Mouse (Mus musculus) MEL (cell line): ENCODE data around the gene Serpinf2. TPM values are rescaled to one million over a fixed set of nuclear protein-coding genes. Genes with fewer than 3 reads are reported as not detected.

ENCODE experiments used
- DNase-seq: peaks from one replicate; pipeline ENCODE4 v3.0.0; 2011; ENCODE audit warnings: low read depth, low spot score
- H3K27ac ChIP-seq: 2 replicates; pipeline ENCODE4 v1.5.1; 2012; ENCODE audit warnings: low read depth, mild to moderate bottlenecking, control low read depth, low read length, moderate library complexity; ENCODE audit not compliant: control insufficient read depth
- H3K27me3 ChIP-seq, 2 experiments: fragments of 150-350 bp in 1 of 2; sonication (generic) in 1 of 2; 2 replicates each; pipeline ENCODE4 v1.6.1; 2012; ENCODE audit warnings: low read length in 2 of 2, mild to moderate bottlenecking in 2 of 2, improper control_type of control experiment in 1 of 2, moderate library complexity in 1 of 2; ENCODE audit not compliant: insufficient read depth in 2 of 2, control insufficient read depth in 1 of 2
- H3K36me3 ChIP-seq, 2 experiments: 2 replicates each; pipeline ENCODE4 v1.6.1; 2012 to 2014; ENCODE audit warnings: low read length in 2 of 2, improper control_type of control experiment in 1 of 2, inconsistent platforms in 1 of 2, mild to moderate bottlenecking in 1 of 2; ENCODE audit not compliant: insufficient read depth in 2 of 2, control insufficient read depth in 1 of 2
- H3K4me1 ChIP-seq, 2 experiments: fragments of 150-350 bp in 1 of 2; sonication (generic) in 1 of 2; 2 replicates each; pipeline ENCODE4 v1.6.1; 2012; ENCODE audit warnings: low read length in 2 of 2, improper control_type of control experiment in 1 of 2, mild to moderate bottlenecking in 1 of 2; ENCODE audit not compliant: insufficient read depth in 2 of 2, control insufficient read depth in 1 of 2
- H3K4me3 ChIP-seq, 2 experiments: fragments of 150-350 bp in 1 of 2; sonication (generic) in 1 of 2; 2 replicates each; pipeline ENCODE4 v1.5.1; 2012; ENCODE audit warnings: low read depth in 2 of 2, low read length in 2 of 2, mild to moderate bottlenecking in 2 of 2, moderate library complexity in 2 of 2, control low read depth in 1 of 2, improper control_type of control experiment in 1 of 2; ENCODE audit not compliant: control insufficient read depth in 1 of 2, insufficient read depth in 1 of 2
- H3K79me2 ChIP-seq: 2 replicates; pipeline ENCODE4 v1.6.1; 2012; ENCODE audit warnings: mild to moderate bottlenecking, low read length, moderate library complexity; ENCODE audit not compliant: control insufficient read depth, poor library complexity, insufficient read depth
- H3K9ac ChIP-seq: 2 replicates; pipeline ENCODE4 v1.6.1; 2012; ENCODE audit warnings: low read depth, mild to moderate bottlenecking, control low read depth, low read length, moderate library complexity; ENCODE audit not compliant: control insufficient read depth, poor library complexity, severe bottlenecking
- H3K9me3 ChIP-seq: fragments of 150-350 bp; sonication (generic); replicated peaks from 2 replicates; pipeline ENCODE4 v1.6.1; 2012; ENCODE audit warnings: mild to moderate bottlenecking, low read length, improper control_type of control experiment, moderate library complexity; ENCODE audit not compliant: insufficient read depth
- BHLHE40 ChIP-seq: IDR thresholded peaks from 2 replicates; pipeline ENCODE4 v1.6.1; 2012; ENCODE audit warnings: low read depth, mild to moderate bottlenecking, inconsistent platforms, low read length, improper control_type of control experiment, borderline replicate concordance
- CHD1 ChIP-seq: IDR thresholded peaks from 2 replicates; pipeline ENCODE4 v1.6.1; 2012; ENCODE audit warnings: low read depth, mild to moderate bottlenecking, inconsistent platforms, low read length, improper control_type of control experiment
- CHD2 ChIP-seq: IDR thresholded peaks from 2 replicates; pipeline ENCODE4 v1.6.1; 2011; ENCODE audit warnings: low read length, improper control_type of control experiment
- CTCF ChIP-seq, 3 experiments: IDR thresholded peaks in 2 of 3; conservative IDR thresholded peaks in 1 of 3; 2 replicates each; pipeline ENCODE4 v1.5.1; 2011 to 2012; ENCODE audit warnings: low read length in 3 of 3, low read depth in 2 of 3, mild to moderate bottlenecking in 2 of 3, improper control_type of control experiment in 1 of 3, inconsistent platforms in 1 of 3, mixed read lengths in 1 of 3, moderate library complexity in 1 of 3; ENCODE audit not compliant: control insufficient read depth in 1 of 3, insufficient read depth in 1 of 3, poor library complexity in 1 of 3, severe bottlenecking in 1 of 3
- E2F4 ChIP-seq: IDR thresholded peaks from 2 replicates; pipeline ENCODE4 v1.6.1; 2011; ENCODE audit warnings: low read depth, low read length, improper control_type of control experiment, borderline replicate concordance
- GABPA ChIP-seq: IDR thresholded peaks from 2 replicates; pipeline ENCODE4 v1.6.1; 2012; ENCODE audit warnings: low read depth, mild to moderate bottlenecking, inconsistent platforms, low read length, improper control_type of control experiment, moderate library complexity
- GATA1 ChIP-seq: IDR thresholded peaks from 2 replicates; pipeline ENCODE4 v1.6.1; 2011; ENCODE audit warnings: low read depth, low read length, improper control_type of control experiment
- HCFC1 ChIP-seq: IDR thresholded peaks from 2 replicates; pipeline ENCODE4 v1.6.1; 2012; ENCODE audit warnings: low read depth, mild to moderate bottlenecking, inconsistent platforms, low read length, improper control_type of control experiment, moderate library complexity
- JUND ChIP-seq: IDR thresholded peaks from 2 replicates; pipeline ENCODE4 v1.6.1; 2011; ENCODE audit warnings: low read depth, mild to moderate bottlenecking, improper control_type of control experiment, low read length
- MAX ChIP-seq: IDR thresholded peaks from 2 replicates; pipeline ENCODE4 v1.6.1; 2011; ENCODE audit warnings: low read length, improper control_type of control experiment
- MAZ ChIP-seq: IDR thresholded peaks from 2 replicates; pipeline ENCODE4 v1.6.1; 2012; ENCODE audit warnings: low read depth, mild to moderate bottlenecking, inconsistent platforms, low read length, improper control_type of control experiment
- MYB ChIP-seq: IDR thresholded peaks from 2 replicates; pipeline ENCODE4 v1.6.1; 2011; ENCODE audit warnings: mild to moderate bottlenecking, low read depth, low read length, improper control_type of control experiment
- MYC ChIP-seq: IDR thresholded peaks from 2 replicates; pipeline ENCODE4 v1.6.1; 2011; ENCODE audit warnings: low read depth, mild to moderate bottlenecking, low read length, improper control_type of control experiment, moderate library complexity
- NELFE ChIP-seq: IDR thresholded peaks from 2 replicates; pipeline ENCODE4 v1.6.1; 2011; ENCODE audit warnings: low read depth, low read length, improper control_type of control experiment
- NRF1 ChIP-seq: IDR thresholded peaks from 2 replicates; pipeline ENCODE4 v1.6.1; 2014; ENCODE audit warnings: low read depth, mild to moderate bottlenecking, inconsistent platforms, low read length, improper control_type of control experiment, moderate library complexity; ENCODE audit not compliant: poor library complexity, insufficient read depth, severe bottlenecking
- POLR2A ChIP-seq, 2 experiments: IDR thresholded peaks; 2 replicates each; pipeline ENCODE4 v1.6.1; 2011 to 2012; ENCODE audit warnings: low read length in 2 of 2, mild to moderate bottlenecking in 2 of 2, control low read depth in 1 of 2, improper control_type of control experiment in 1 of 2, low read depth in 1 of 2, moderate library complexity in 1 of 2; ENCODE audit not compliant: control insufficient read depth in 1 of 2, insufficient read depth in 1 of 2, poor library complexity in 1 of 2
- POLR2AphosphoS2 ChIP-seq: IDR thresholded peaks from 2 replicates; pipeline ENCODE4 v1.6.1; 2011; ENCODE audit warnings: low read length, improper control_type of control experiment
- POLR2AphosphoS5 ChIP-seq: IDR thresholded peaks from 2 replicates; pipeline ENCODE4 v1.6.1; 2012; ENCODE audit warnings: low read depth, borderline replicate concordance, mild to moderate bottlenecking, inconsistent platforms, low read length, moderate library complexity, mixed read lengths
- RAD21 ChIP-seq: IDR thresholded peaks from 2 replicates; pipeline ENCODE4 v1.6.1; 2011; ENCODE audit warnings: mild to moderate bottlenecking, low read depth, low read length, improper control_type of control experiment
- SMC3 ChIP-seq: IDR thresholded peaks from 2 replicates; pipeline ENCODE4 v1.6.1; 2011; ENCODE audit warnings: low read depth, low read length, improper control_type of control experiment
- TCF12 ChIP-seq: IDR thresholded peaks from 2 replicates; pipeline ENCODE4 v1.6.1; 2014; ENCODE audit warnings: low read depth, mild to moderate bottlenecking, inconsistent platforms, low read length, improper control_type of control experiment, moderate library complexity
- UBTF ChIP-seq: IDR thresholded peaks from 2 replicates; pipeline ENCODE4 v1.6.1; 2012; ENCODE audit warnings: low read depth, mild to moderate bottlenecking, inconsistent platforms, low read length, improper control_type of control experiment, moderate library complexity, borderline replicate concordance; ENCODE audit not compliant: insufficient read depth
- USF1 ChIP-seq: IDR thresholded peaks from 2 replicates; pipeline ENCODE4 v1.6.1; 2014; ENCODE audit warnings: low read depth, mild to moderate bottlenecking, inconsistent platforms, low read length, improper control_type of control experiment, moderate library complexity
- USF2 ChIP-seq, 2 experiments: IDR thresholded peaks; 2 replicates each; pipeline ENCODE4 v1.6.1; 2011 to 2012; ENCODE audit warnings: improper control_type of control experiment in 2 of 2, low read length in 2 of 2, borderline replicate concordance in 1 of 2, inconsistent platforms in 1 of 2, low read depth in 1 of 2, mild to moderate bottlenecking in 1 of 2; ENCODE audit not compliant: insufficient read depth in 1 of 2
- ZC3H11A ChIP-seq: IDR thresholded peaks from 2 replicates; pipeline ENCODE4 v1.6.1; 2012; ENCODE audit warnings: low read depth, mild to moderate bottlenecking, inconsistent platforms, low read length, improper control_type of control experiment
- ZKSCAN1 ChIP-seq: IDR thresholded peaks from 2 replicates; pipeline ENCODE4 v1.6.1; 2012; ENCODE audit warnings: low read depth, mild to moderate bottlenecking, inconsistent platforms, low read length, improper control_type of control experiment, moderate library complexity
- ZMIZ1 ChIP-seq: IDR thresholded peaks from 2 replicates; pipeline ENCODE4 v1.6.1; 2012; ENCODE audit warnings: low read depth, mild to moderate bottlenecking, inconsistent platforms, low read length, improper control_type of control experiment, moderate library complexity
- polyA plus RNA-seq, 2 experiments: library from polyadenylated mRNA; stranded (reverse) in 1 of 2; unstranded in 1 of 2; fragments of >175 nt in 1 of 2; fragments of >200 nt in 1 of 2; gene quantifications; 2 replicates each; pipeline versions ENCODE4 v1.2.1 to v1.2.4; 2012; ENCODE audit warnings: low replicate concordance in 2 of 2, low read depth in 1 of 2; ENCODE audit not compliant: insufficient read length in 2 of 2, insufficient read depth in 1 of 2, missing spikeins in 1 of 2
- total RNA-seq: library from RNA; depleted of rRNA; stranded (reverse); fragments of 300-350 nt; gene quantifications from 2 replicates; pipeline ENCODE4 v1.2.3, GENCODE M21; 2012

Serpinf2 gene
- total and polyA plus RNA-seq, 3 experiments = 0.07 TPM; not detected in 2

- no peak overlapping the region for H3K4me3 ChIP-seq
- no peak for DNase-seq
- no peaks in the 10 kb centered on the region for H3K4me1 ChIP-seq
- no peaks in the 10 kb centered on the region for H3K79me2 ChIP-seq
- TF ChIP-seq CHD1 (no peak), USF1 (no peak), MAX (no peak), HCFC1 (no peak), POLR2AphosphoS5 (no peak), GATA1 (no peak), SMC3 (no peak), MYB (no peak), UBTF (no peak), POLR2A (IDR thresholded peaks at IDR 0.05; ENCODE audit: control insufficient read depth in 1 of 2, insufficient read depth in 1 of 2, low read depth in 1 of 2, low read length in 2 of 2, poor library complexity in 1 of 2) (no peak), ZKSCAN1 (no peak), BHLHE40 (no peak), MAZ (no peak), ZMIZ1 (no peak), MYC (no peak), GABPA (no peak), NRF1 (no peak), TCF12 (no peak), NELFE (no peak), CHD2 (no peak)
- no peak overlapping the region for H3K9ac ChIP-seq
- no peaks in the 10 kb centered on the region for H3K27me3 ChIP-seq
- H3K36me3 ChIP-seq = no peaks in the 10 kb centered on the region
- H3K9me3 ChIP-seq = no peaks in the 10 kb centered on the region
- no peak overlapping the region for H3K27ac ChIP-seq
Observed at GRCm38 (mm10) chr11:75441034-75441433, 1.6 kb upstream of the Serpinf2 start.

GRCm38 (mm10) chr11:75439951-75440350, 560 bp upstream of the Serpinf2 start:
- Histone ChIP-seq H3K27ac (no peak overlapping the region), H3K79me2 (no peaks in the 10 kb centered on the region), H3K9ac (no peak overlapping the region), H3K9me3 (no peaks in the 10 kb centered on the region), H3K4me1 (no peaks in the 10 kb centered on the region), H3K27me3 (no peaks in the 10 kb centered on the region), H3K4me3 (no peak overlapping the region), H3K36me3 (no peaks in the 10 kb centered on the region)
- no peak for TF ChIP-seq SMC3
- no peak for TF ChIP-seq POLR2AphosphoS2
- no peak for TF ChIP-seq CTCF (IDR thresholded peaks at IDR 0.05 in 2 of 3, conservative IDR thresholded peaks at IDR 0.05 in 1 of 3; ENCODE audit: control insufficient read depth in 1 of 3, insufficient read depth in 1 of 3, low read depth in 2 of 3, low read length in 3 of 3, poor library complexity in 1 of 3, severe bottlenecking in 1 of 3)
- no peak for TF ChIP-seq ZC3H11A
- no peak for TF ChIP-seq USF2 (IDR thresholded peaks at IDR 0.05; ENCODE audit: borderline replicate concordance in 1 of 2, insufficient read depth in 1 of 2, low read depth in 1 of 2, low read length in 2 of 2)
- TF ChIP-seq TCF12 = no peak
- TF ChIP-seq CHD2 = no peak
- TF ChIP-seq E2F4 = no peak
- no peak for TF ChIP-seq POLR2A (IDR thresholded peaks at IDR 0.05; ENCODE audit: control insufficient read depth in 1 of 2, insufficient read depth in 1 of 2, low read depth in 1 of 2, low read length in 2 of 2, poor library complexity in 1 of 2)
- no peak for TF ChIP-seq GATA1
- no peak for TF ChIP-seq POLR2AphosphoS5
- TF ChIP-seq JUND = no peak
- no peak for TF ChIP-seq MAZ
- TF ChIP-seq GABPA = no peak
- TF ChIP-seq USF1 = no peak
- TF ChIP-seq RAD21 = no peak
- DNase-seq = no peak
